Mouse (Mus musculus): ENCODE measurements around the gene Pkig. TPM values are rescaled to one million over a fixed set of nuclear protein-coding genes. Genes with fewer than 3 reads are reported as not detected.
"Not testable (repeated sequence)": the region's sequence is repeated elsewhere in the genome, so short reads cannot be mapped to it uniquely, and the experiment has no call there.

Gene Pkig
- polyA plus RNA-seq, 1 experiment from 2014 or later = 135 TPM

DNA sequence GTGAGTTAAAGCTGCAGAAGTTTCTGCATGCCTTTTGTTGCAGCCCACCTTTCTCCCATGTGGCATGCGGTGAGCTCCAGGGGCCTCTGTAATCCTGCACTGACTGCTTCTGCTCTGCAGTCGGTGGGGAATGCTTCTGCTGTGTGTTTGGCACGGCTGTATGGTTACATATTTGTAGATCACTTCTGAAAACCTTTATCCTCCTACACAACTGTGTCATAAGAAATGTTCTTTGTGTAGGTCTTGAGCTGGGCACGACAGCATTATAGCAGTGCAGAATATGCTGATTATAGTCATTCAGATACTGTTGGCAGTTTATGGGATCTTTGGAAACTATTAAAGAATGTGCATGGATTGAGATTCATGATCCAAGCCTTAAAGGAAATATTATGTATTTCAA is 27.1 kb downstream of the Pkig start:
- H3K4me1 ChIP-seq (replicated peaks) = peaks cover 12% of the 10 kb centered on the region; the same call in 1 of the 2 replicates
- no peaks in the 10 kb centered on the region for H3K36me3 ChIP-seq
- H3K9me3 ChIP-seq = no peaks in the 10 kb centered on the region
- H3K4me3 ChIP-seq (replicated peaks) = no peak overlapping the region
- H3K27ac ChIP-seq = 0 out of 2 replicates have a peak overlapping the region, but pooled peaks have one; percentile 50
- WGBS = 61% methylated on average over 4 of the region's 4 CpGs
- H3K9ac ChIP-seq (replicated peaks) = no peak overlapping the region
- no peak overlapping the region for H3K4me2 ChIP-seq
- no peaks in the 10 kb centered on the region for H3K27me3 ChIP-seq
- no peak for ATAC-seq (ENCODE audit: insufficient number of reproducible peaks, insufficient read depth, low FRiP score, low TSS enrichment, low read depth)

DNA sequence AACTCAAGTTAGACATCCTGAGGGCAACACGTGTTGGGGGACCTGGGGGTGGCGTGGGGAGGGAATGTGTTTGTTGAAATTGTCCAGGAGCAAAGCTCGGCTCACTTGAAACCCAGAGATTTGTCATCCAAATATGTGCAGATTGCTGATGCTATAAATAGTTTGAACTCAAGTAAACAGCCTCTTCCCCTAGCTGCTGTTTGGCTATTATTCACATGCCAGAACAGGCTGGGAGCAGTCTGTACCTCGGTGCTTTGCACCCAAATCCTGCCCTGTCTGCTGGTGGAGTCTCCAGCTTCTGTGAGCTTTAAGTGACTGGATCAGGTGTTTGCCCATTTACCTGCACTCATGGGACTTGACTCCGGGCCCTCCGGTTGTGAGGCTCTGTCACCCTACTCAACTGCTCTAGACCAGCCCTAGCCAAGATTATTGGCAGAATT is 27.6 kb downstream of the Pkig start:
- Histone ChIP-seq H3K4me3 (replicated peaks) (no peak overlapping the region), H3K36me3 (no peaks in the 10 kb centered on the region), H3K4me2 (no peak overlapping the region), H3K27me3 (no peaks in the 10 kb centered on the region), H3K4me1 (replicated peaks) (peaks cover 16% of the 10 kb centered on the region; the same call in 1 of the 2 replicates), H3K9me3 (no peaks in the 10 kb centered on the region), H3K9ac (replicated peaks) (0 out of 2 replicates have a peak overlapping the region, but pooled peaks have one; percentile 1), H3K27ac (no peak overlapping the region; the same call in 1 of the 2 replicates)
- 60% methylated on average over 6 of the region's 6 CpGs for WGBS
- ATAC-seq (ENCODE audit: insufficient number of reproducible peaks, insufficient read depth, low FRiP score, low TSS enrichment, low read depth) = no peak

DNA sequence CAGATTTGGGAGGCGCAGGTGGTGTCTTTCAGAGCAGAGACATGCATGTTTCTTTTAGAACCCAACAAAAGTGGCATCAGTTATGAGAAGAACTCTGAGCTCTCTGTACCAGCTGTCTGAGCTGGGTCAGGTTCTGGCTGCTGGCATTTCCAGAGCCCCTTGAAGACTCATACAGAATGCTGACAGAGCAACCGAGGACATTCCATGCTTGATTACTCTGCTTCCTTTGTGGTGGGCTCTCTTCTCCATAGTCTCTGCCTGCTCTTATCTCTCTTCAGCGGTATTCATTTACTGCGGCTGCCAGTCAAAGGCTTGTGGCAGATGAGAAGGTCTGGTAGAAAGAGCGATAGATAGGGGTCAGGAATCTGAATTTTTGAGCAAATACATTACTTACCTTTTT is 28.0 kb downstream of the Pkig start:
- no peaks in the 10 kb centered on the region for H3K9me3 ChIP-seq
- H3K27me3 ChIP-seq = no peaks in the 10 kb centered on the region
- 0 out of 2 replicates have a peak overlapping the region, but pooled peaks have one; percentile 1 for H3K9ac ChIP-seq (replicated peaks)
- H3K27ac ChIP-seq = no peak overlapping the region; the same call in 1 of the 2 replicates
- no peaks in the 10 kb centered on the region for H3K36me3 ChIP-seq
- H3K4me1 ChIP-seq (replicated peaks) = peaks cover 21% of the 10 kb centered on the region; the same call in 1 of the 2 replicates
- ATAC-seq (ENCODE audit: insufficient number of reproducible peaks, insufficient read depth, low FRiP score, low TSS enrichment, low read depth) = no peak
- H3K4me2 ChIP-seq = no peak overlapping the region
- H3K4me3 ChIP-seq (replicated peaks) = no peak overlapping the region
- WGBS = 84% methylated on average over 5 of the region's 5 CpGs

DNA sequence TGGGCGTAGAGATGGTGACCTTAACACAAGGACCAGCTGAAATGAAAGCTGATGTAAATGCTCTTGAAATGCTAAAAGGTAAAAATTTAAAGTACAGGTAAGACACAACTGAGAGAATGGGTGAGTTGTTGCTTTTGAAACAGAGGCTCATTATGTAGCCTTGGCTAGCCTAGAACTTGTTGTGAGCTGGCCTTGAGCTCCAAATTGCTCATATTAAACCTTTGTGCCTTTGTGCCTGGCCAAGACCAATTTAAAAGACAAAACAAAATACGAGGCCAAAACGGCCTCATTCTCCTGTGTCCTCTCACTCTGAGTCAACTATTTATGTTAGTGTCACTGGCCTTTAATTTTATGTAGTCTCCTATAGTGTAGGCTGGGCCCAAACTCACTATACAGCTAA is 28.7 kb downstream of the Pkig start:
- Histone ChIP-seq H3K9me3 (no peaks in the 10 kb centered on the region), H3K4me2 (no peak overlapping the region), H3K9ac (replicated peaks) (no peak overlapping the region), H3K4me1 (replicated peaks) (peaks cover 23% of the 10 kb centered on the region; the same call in 1 of the 2 replicates), H3K27me3 (no peaks in the 10 kb centered on the region), H3K27ac (no peak overlapping the region), H3K4me3 (replicated peaks) (no peak overlapping the region), H3K36me3 (no peaks in the 10 kb centered on the region)
- WGBS = 69% methylated on average over 3 of the region's 3 CpGs
- ATAC-seq (ENCODE audit: insufficient number of reproducible peaks, insufficient read depth, low FRiP score, low TSS enrichment, low read depth) = no peak

DNA sequence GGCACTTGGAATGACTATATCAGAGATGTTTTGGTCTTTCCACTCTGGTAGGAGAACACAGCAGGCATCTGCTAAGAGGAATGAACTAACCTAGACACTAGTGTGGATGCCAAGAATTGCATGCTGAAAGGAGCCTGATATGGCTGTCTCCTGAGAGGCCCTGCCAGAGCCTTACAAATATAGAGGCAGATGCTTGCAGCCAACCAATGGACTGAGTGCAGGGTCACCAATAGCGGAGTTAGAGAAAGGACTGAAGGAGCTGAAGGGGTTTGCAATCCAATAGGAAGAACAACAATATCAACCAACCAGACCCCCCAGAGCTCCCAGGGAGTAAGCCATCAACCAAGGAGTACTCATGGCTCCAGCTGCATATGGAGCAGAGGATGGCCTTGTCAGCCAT is 30.2 kb downstream of the Pkig start:
- H3K27ac ChIP-seq; ATAC-seq (ENCODE audit: insufficient number of reproducible peaks, insufficient read depth, low FRiP score, low TSS enrichment, low read depth): not testable (repeated sequence)

DNA sequence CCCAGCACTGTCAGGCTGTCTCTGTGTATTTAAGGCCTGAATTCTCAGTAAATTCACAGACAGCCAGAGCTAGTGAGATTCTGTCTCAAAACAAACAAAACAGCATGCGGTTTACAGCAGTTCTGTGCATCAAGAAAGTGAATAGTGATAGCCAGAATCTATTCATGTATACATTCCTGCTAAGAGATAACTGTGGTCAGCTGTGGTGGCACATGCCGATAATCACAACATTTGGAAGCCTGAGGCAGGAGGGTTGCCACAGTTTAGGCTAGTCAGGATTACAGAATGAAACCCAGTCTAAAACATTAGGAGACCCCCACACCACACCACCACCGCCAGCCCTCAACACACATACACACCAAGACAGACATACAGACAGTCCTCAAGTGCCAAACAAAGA is 31.6 kb downstream of the Pkig start:
- Histone ChIP-seq H3K27me3 (no peaks in the 10 kb centered on the region), H3K27ac (no peak overlapping the region), H3K36me3 (no peaks in the 10 kb centered on the region), H3K9ac (replicated peaks) (no peak overlapping the region), H3K4me3 (replicated peaks) (no peak overlapping the region), H3K9me3 (no peaks in the 10 kb centered on the region), H3K4me2 (no peak overlapping the region), H3K4me1 (replicated peaks) (peaks cover 38% of the 10 kb centered on the region)
- 92% methylated on average over 3 of the region's 3 CpGs for WGBS
- ATAC-seq (ENCODE audit: insufficient number of reproducible peaks, insufficient read depth, low FRiP score, low TSS enrichment, low read depth) = no peak

More for the DNA sequence above, 30.2 kb downstream of the Pkig start:
- not testable (repeated sequence) for H3K9me3 ChIP-seq; H3K4me2 ChIP-seq; H3K36me3 ChIP-seq; H3K27me3 ChIP-seq; H3K9ac ChIP-seq (replicated peaks); H3K4me3 ChIP-seq (replicated peaks)
- peaks cover 28% of the 10 kb centered on the region; the same call in 1 of the 2 replicates for H3K4me1 ChIP-seq (replicated peaks)
- 82% methylated on average over 1 of the region's 1 CpGs for WGBS

DNA sequence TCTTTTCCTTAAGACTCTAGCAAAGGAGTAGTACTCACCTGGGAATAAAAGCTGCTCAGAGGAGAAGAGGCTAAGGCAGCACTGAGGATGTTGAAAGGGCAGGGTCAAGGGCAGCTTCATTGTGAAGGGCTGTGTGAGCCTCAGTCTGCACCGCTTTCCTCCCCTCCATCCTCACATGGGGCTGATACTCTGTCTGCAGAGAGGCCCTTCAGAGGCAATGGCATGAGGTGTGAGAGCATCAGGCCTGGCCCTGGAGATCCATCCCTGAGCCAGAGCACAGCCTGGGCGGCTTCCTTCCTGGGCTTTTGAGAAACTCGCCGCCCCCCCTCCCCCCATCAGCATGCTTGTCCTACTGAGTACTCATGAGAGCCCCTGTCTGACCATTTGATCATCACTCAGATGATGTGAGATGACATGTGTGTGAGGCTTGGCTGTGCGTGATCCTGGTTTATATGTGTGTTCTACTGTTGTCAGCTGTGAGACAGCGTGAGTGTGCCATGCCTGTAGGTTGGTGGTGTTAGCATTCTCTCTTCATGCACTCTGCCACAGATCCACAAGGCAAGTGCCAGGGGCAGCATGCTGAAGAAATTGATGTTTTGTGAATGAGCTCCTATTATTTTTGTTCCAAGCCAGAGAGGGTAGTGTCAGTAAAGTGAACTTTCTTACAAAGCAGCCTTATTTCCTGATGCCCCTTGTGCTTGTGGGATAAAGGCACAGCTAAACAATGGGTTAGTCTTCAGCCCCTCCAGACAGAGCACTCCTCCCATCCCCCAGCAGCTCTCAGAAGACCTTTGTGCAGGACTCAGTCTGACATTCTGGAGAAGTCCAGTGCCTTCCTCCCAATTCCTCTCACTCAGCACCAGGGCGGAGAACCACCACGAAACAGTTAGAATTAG is 32.5 kb downstream of the Pkig start:
- Histone ChIP-seq H3K27me3 (no peaks in the 10 kb centered on the region), H3K27ac (no peak overlapping the region; the same call in 1 of the 2 replicates), H3K36me3 (no peaks in the 10 kb centered on the region), H3K4me3 (replicated peaks) (no peak overlapping the region), H3K4me1 (replicated peaks) (peaks cover 32% of the 10 kb centered on the region), H3K4me2 (no peak overlapping the region), H3K9me3 (no peaks in the 10 kb centered on the region), H3K9ac (replicated peaks) (no peak overlapping the region)
- 87% methylated on average over 8 of the region's 8 CpGs for WGBS
- no peak for ATAC-seq (ENCODE audit: insufficient number of reproducible peaks, insufficient read depth, low FRiP score, low TSS enrichment, low read depth)

DNA sequence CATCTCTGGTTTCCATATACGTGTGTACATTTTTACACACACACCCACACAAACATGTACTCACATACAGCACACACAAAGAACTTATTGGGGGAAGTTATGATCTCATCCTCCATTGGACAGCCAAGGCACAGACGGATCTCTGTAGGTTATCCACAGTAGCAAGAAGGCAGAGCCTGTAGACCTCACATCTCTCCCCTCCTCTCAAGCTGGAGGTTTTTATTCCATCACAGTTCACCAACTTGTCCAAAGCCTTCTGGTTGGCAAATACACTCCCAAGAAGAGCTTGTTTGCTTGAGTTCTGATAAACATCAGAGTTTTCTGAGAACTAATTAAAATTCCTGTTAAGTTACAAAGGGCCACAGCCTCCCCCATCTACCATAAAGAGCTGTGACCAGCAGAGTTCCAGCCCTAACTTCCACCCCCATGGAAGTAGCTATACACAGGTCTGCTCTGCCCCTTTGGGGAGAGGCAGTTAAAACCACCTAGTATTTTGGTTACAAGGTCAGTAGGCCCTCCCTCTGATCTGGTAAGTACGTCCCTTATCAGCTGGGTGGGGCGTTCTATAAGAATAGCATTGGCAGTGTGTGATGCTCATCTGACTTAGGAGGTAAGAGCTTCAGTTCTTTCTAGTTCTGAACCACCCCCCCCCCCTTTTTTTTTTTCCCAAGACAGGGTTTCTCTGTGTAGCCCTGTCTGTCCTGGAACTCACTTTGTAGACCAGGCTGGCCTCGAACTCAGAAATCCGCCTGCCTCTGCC is 33.8 kb downstream of the Pkig start:
- Histone ChIP-seq H3K4me2 (no peak overlapping the region), H3K4me1 (replicated peaks) (peaks cover 31% of the 10 kb centered on the region), H3K36me3 (no peaks in the 10 kb centered on the region), H3K4me3 (replicated peaks) (no peak overlapping the region), H3K9ac (replicated peaks) (no peak overlapping the region), H3K27me3 (no peaks in the 10 kb centered on the region), H3K27ac (no peak overlapping the region), H3K9me3 (no peaks in the 10 kb centered on the region)
- no peak for ATAC-seq (ENCODE audit: insufficient number of reproducible peaks, insufficient read depth, low FRiP score, low TSS enrichment, low read depth)
- 82% methylated on average over 6 of the region's 6 CpGs for WGBS

DNA sequence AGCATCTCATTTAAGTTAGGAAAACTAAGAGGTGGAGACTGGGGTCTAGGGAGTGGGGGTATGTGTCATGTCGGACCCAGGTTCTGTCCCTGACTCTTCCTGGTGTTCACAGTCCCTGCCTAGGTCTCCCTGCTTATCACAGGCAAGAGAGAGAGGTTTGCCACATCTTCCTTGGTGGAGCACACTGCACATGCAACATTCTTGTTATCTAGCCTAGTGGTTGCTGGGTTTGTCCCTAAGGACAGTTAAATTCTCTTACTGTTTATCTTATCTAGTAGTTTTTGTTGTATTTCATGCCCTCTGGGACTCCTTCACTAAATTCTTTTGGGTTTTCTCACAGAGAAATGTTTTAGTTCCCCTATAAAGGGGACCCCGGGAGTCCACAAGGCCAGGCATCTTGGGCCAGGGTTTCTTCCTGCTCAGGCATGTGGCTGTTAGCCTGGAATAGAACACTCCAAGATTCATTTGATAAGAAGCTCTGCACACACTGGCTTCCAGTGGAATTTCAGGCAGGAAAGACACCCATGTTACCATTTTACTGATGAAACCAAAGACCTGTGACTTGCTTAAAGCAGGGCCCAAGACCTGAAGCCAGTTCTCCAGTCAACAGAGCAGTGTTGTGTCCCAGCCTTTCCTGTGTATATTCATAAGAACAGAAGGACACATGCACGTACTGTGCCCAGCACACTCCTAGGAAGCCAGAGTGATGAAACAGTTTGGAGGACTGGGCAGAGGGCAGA is 34.9 kb downstream of the Pkig start:
- Histone ChIP-seq H3K27ac (0 out of 2 replicates have a peak overlapping the region, but pooled peaks have one; percentile 25), H3K9ac (replicated peaks) (no peak overlapping the region), H3K9me3 (no peaks in the 10 kb centered on the region), H3K4me2 (no peak overlapping the region), H3K4me1 (replicated peaks) (peaks cover 31% of the 10 kb centered on the region), H3K4me3 (replicated peaks) (no peak overlapping the region), H3K36me3 (no peaks in the 10 kb centered on the region), H3K27me3 (no peaks in the 10 kb centered on the region)
- no peak for ATAC-seq (ENCODE audit: insufficient number of reproducible peaks, insufficient read depth, low FRiP score, low TSS enrichment, low read depth)
- 78% methylated on average over 3 of the region's 3 CpGs for WGBS

DNA sequence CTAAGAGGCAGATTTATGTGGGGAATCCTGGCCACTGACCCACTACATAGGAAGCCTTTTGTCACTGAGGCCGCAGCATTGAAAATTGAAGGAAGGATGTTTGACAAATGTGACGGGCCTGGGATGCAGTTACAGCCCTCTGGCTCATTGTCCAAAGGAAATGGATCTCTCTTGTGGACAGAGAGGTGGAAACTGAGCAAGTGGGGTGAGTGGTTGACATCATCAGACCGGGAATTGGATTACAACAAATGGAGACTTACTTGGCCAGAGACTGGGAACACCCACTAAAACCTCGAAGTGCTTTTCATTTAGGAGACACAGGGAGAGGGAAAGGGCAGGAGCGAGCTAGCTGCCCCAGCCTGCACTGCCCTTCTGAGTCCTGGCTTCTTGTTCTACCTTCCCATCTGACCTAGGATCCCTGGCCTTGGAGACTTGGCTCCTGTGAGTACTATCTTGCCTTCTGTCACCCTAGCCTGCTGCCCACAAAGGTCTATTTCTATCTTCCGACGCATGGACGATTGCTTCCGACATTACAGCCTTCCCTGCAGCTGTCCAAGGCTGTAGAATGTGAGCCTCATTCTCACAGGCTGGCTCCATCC is 35.6 kb downstream of the Pkig start:
- Histone ChIP-seq H3K27me3 (no peaks in the 10 kb centered on the region), H3K4me2 (no peak overlapping the region), H3K36me3 (no peaks in the 10 kb centered on the region), H3K4me1 (replicated peaks) (peaks cover 35% of the 10 kb centered on the region), H3K27ac (peak overlapping the region; percentile 71), H3K4me3 (replicated peaks) (no peak overlapping the region), H3K9me3 (no peaks in the 10 kb centered on the region), H3K9ac (replicated peaks) (peak overlapping the region; percentile 28)
- 72% methylated on average over 9 of the region's 9 CpGs for WGBS
- no peak for ATAC-seq (ENCODE audit: insufficient number of reproducible peaks, insufficient read depth, low FRiP score, low TSS enrichment, low read depth)

Measured in limb, embryonic 12.5 days (tissue).